Mouse (Mus musculus) midbrain, postnatal 0 days (tissue): ENCODE data around the gene Jdp2. TPM values are rescaled to one million over a fixed set of nuclear protein-coding genes. Genes with fewer than 3 reads are reported as not detected.

Experiments used
- ATAC-seq: fragments of 200-750 bp; cut with Nextera tagmentation; 2 replicates; pipeline ENCODE4 v1.8.0; 2017; ENCODE audit warnings: moderate number of reproducible peaks, mild to moderate bottlenecking, moderate TSS enrichment, moderate library complexity; ENCODE audit not compliant: low FRiP score
- DNase-seq: peaks from one replicate; pipeline ENCODE4 v3.0.0-alpha.2; 2015; ENCODE audit warnings: low spot score
- H3K27ac ChIP-seq: fragments of 300-500 bp; sonication (generic); 2 replicates; pipeline ENCODE4 v1.5.1; 2014; ENCODE audit warnings: low read depth, mild to moderate bottlenecking, low read length, mixed read lengths
- H3K27me3 ChIP-seq: fragments of 300-500 bp; sonication (generic); 2 replicates; pipeline ENCODE4 v1.6.1; 2014; ENCODE audit warnings: low read length, control low read depth, mixed read lengths; ENCODE audit not compliant: insufficient read depth
- H3K36me3 ChIP-seq: fragments of 300-500 bp; sonication (generic); 2 replicates; pipeline ENCODE4 v1.6.1; 2014; ENCODE audit warnings: low read length, control low read depth, mixed read lengths; ENCODE audit not compliant: insufficient read depth
- H3K4me1 ChIP-seq: fragments of 300-500 bp; sonication (generic); 2 replicates; pipeline ENCODE4 v1.6.1; 2014; ENCODE audit warnings: mild to moderate bottlenecking, control low read depth, antibody characterized with exemption, low read length, mixed read lengths; ENCODE audit not compliant: insufficient read depth
- H3K4me2 ChIP-seq: fragments of 300-500 bp; sonication (generic); 2 replicates; pipeline ENCODE4 v1.6.1; 2014; ENCODE audit warnings: low read depth, mild to moderate bottlenecking, low read length, mixed read lengths; ENCODE audit not compliant: poor library complexity, severe bottlenecking
- H3K4me3 ChIP-seq: fragments of 300-500 bp; sonication (generic); 2 replicates; pipeline ENCODE4 v1.5.1; 2014; ENCODE audit warnings: low read depth, mild to moderate bottlenecking, low read length, moderate library complexity
- H3K9ac ChIP-seq: fragments of 300-500 bp; sonication (generic); replicated peaks from 2 replicates; pipeline ENCODE4 v1.6.1; 2014; ENCODE audit warnings: mild to moderate bottlenecking, low read length, moderate library complexity, mixed read lengths; ENCODE audit not compliant: poor library complexity, severe bottlenecking
- H3K9me3 ChIP-seq: fragments of 300-500 bp; sonication (generic); 2 replicates; pipeline ENCODE4 v1.6.1; 2016; ENCODE audit warnings: low read length, control low read depth
- CTCF ChIP-seq: IDR thresholded peaks from 2 replicates; pipeline ENCODE4 v1.5.1; 2016; ENCODE audit warnings: antibody characterized with exemption, mild to moderate bottlenecking
- WGBS: fragments of 180-500 bp; shearing (Covaris S2); extraction: QIAGEN DNeasy Blood & Tissue Kit; methylation state at CpG from one replicate; pipeline ENCODE4 v1.1.7; 2014; 5-methylcytosine and 5-hydroxymethylcytosine counted together
- polyA plus RNA-seq: library from polyadenylated mRNA; unstranded; fragments of >200 nt; fragmentation: Nextera tagmentation; extraction: Ambion mirVana; gene quantifications from 2 replicates; pipeline ENCODE4 v1.2.1, GENCODE M21; 2015
- total RNA-seq: library from RNA; depleted of rRNA; stranded (reverse); fragments of >200 nt; gene quantifications from 2 replicates; pipeline ENCODE4 v1.2.3, GENCODE M21; 2014

Gene Jdp2
- total and polyA plus RNA-seq, 2 experiments from 2014 or later, result 1.0 to 18.4 TPM

DNA sequence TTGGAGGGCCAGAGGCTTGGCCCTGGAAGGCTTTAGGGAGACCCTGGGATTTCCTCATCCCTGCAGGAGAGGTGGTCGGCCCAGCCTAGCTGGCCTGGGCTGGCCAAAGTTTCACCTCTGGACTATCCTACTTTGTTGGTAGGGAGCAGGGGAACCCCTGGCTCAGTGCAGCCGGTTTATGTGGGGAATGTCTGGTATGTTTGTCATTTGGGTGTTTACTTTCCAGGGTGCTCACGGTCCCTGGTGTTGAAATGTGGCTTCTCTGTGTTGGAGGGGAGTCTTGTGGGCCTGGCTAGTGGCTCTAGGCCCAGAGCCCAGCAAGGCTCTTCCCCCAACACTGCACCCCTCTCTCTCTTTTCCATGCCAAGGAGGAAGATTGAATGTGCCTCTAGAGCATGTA, 24.9 kb downstream of the Jdp2 start:
- WGBS, result 68% methylated on average over 3 of the region's 3 CpGs
- DNase-seq, result no peak
- no peaks in the 10 kb centered on the region for H3K9me3 ChIP-seq

DNA sequence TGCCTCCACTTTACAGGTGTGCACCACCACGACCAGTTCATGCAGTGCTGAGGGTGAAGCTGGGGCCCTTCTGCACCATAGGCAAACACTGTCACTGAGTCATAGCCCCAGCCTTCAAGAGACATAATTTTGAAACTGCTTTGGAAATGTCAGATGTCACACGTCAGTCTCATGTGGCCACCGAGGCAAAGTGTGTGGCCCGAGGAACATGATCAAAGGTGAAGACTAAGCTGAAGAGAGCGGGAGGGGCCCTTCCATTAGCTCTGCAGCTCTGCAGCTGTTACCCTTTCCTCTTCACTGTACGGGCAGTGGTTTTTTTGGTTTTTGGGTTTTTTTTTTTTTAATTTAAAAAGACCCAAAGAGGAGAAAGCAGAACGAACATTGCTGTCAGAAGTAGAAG, 25.8 kb downstream of the Jdp2 start:
- DNase-seq (no peak), ATAC-seq (no peak)
- Histone ChIP-seq H3K4me1 (no peaks in the 10 kb centered on the region), H3K4me3 (no peak overlapping the region), H3K4me2 (no peak overlapping the region), H3K36me3 (no peaks in the 10 kb centered on the region), H3K9me3 (no peaks in the 10 kb centered on the region), H3K27me3 (no peaks in the 10 kb centered on the region), H3K27ac (no peak overlapping the region), H3K9ac (no peak overlapping the region)
- no peak for TF ChIP-seq CTCF
- WGBS, result 88% methylated on average over 7 of the region's 7 CpGs

More for the DNA sequence above, 24.9 kb downstream of the Jdp2 start:
- no peak for ATAC-seq
- Histone ChIP-seq H3K4me1 (no peaks in the 10 kb centered on the region; the same call in 1 of the 2 replicates), H3K27me3 (no peaks in the 10 kb centered on the region), H3K27ac (no peak overlapping the region), H3K4me2 (no peak overlapping the region), H3K36me3 (no peaks in the 10 kb centered on the region), H3K4me3 (no peak overlapping the region), H3K9ac (no peak overlapping the region)
- TF ChIP-seq CTCF, result no peak

DNA sequence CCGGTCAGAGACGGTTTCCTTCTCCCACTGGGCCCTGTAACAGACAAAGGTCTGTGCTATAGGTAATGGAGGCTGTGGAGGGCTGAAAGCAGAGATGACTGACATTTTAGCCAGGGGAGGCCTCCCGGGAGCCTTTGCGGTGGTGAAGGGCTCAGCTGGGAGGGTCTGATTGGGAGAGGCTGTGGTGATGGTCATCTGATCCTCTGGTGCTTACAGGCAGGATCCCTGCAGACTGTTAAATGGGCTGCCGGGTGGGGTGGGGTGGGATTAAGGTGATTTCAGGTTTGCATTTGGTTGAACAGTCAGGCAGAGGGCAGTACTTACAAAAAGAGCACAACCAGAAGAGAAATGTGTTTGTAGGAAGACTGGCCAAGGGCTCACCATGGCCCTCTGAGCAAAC, 27.0 kb downstream of the Jdp2 start:
- H3K36me3 ChIP-seq, result no peaks in the 10 kb centered on the region
- WGBS, result 58% methylated on average over 5 of the region's 5 CpGs
- no peak overlapping the region for H3K27ac ChIP-seq

DNA sequence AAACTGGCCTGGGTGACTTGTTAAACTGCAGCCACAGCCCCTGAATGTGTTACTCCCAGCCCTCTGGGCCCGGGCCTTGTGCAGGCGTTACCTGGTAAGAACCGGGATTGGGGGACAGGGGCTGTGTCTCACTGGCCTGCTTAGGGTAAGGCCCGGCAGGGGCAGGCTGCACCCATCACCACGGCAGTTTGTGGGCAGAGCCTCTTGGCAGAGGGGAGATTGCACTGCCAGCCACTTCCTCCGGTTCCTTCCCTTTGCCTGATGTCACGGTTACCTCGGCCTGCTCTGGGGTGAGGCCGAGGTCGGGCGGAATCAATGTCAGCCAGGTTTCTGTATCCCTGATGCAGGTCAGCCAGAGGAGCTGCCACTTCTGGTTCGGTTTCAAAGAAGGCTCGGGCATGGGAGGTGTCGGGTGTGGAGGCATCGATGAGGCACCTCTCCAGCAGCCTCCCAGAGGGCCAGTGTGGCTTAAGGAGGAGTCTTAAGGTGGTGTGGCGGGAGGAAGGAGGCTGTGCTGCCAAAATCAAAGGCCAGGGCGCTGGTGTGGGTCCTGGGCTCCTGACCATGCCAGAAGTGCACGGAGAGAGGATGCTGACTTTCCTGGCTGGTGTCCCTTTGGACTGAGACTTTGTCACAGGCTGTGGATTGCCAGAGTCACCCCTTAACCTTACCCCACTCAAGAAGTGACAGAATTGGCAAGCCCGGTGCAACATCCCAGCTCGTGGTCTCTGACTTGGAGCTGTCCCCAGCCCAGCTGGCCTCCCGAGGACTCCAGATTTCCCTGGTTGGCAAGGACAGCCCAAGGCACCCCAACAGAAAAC, 31.0 kb downstream of the Jdp2 start:
- Histone ChIP-seq H3K9ac (no peak overlapping the region), H3K4me1 (no peaks in the 10 kb centered on the region), H3K36me3 (peaks cover 27% of the 10 kb centered on the region), H3K27me3 (no peaks in the 10 kb centered on the region), H3K27ac (no peak overlapping the region), H3K4me3 (no peak overlapping the region), H3K9me3 (no peaks in the 10 kb centered on the region), H3K4me2 (no peak overlapping the region)
- ATAC-seq (no peak), DNase-seq (peak; percentile 61)
- TF ChIP-seq CTCF, result no peak
- 76% methylated on average over 21 of the region's 21 CpGs for WGBS

More for the DNA sequence above, 27.0 kb downstream of the Jdp2 start:
- H3K27me3 ChIP-seq, result no peaks in the 10 kb centered on the region
- no peak for ATAC-seq
- DNase-seq, result no peak
- no peak overlapping the region for H3K9ac ChIP-seq
- H3K4me1 ChIP-seq, result no peaks in the 10 kb centered on the region
- H3K4me3 ChIP-seq, result no peak overlapping the region
- no peak overlapping the region for H3K4me2 ChIP-seq
- TF ChIP-seq CTCF, result no peak
- H3K9me3 ChIP-seq, result no peaks in the 10 kb centered on the region

DNA sequence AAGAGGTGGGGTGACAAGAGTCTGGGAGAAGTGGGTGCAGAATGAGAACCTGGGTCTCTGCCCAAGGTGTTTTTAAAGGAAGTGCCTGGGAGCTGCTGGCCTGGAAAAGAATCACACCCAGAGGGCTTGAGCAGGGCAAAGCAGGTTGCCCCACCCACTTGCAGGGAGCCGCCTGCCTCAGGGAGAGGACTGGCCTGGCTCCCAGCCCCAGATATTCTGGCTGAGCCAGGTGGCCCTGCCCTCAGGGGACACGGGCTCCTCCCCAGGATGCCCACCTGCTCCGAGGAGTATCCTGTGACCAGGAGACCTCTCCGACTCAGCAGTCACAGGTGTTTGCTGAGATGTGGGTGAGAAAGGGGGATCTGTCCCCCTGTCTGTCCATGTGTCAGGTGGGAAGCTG, 32.4 kb downstream of the Jdp2 start:
- Histone ChIP-seq H3K27me3 (no peaks in the 10 kb centered on the region), H3K27ac (no peak overlapping the region), H3K9ac (no peak overlapping the region), H3K4me1 (no peaks in the 10 kb centered on the region), H3K36me3 (peaks cover 29% of the 10 kb centered on the region), H3K4me2 (no peak overlapping the region), H3K4me3 (no peak overlapping the region), H3K9me3 (no peaks in the 10 kb centered on the region)
- 74% methylated on average over 4 of the region's 4 CpGs for whole genome bisulfite sequencing
- ATAC-seq (no peak), DNase-seq (no peak)
- TF ChIP-seq CTCF, result no peak

DNA sequence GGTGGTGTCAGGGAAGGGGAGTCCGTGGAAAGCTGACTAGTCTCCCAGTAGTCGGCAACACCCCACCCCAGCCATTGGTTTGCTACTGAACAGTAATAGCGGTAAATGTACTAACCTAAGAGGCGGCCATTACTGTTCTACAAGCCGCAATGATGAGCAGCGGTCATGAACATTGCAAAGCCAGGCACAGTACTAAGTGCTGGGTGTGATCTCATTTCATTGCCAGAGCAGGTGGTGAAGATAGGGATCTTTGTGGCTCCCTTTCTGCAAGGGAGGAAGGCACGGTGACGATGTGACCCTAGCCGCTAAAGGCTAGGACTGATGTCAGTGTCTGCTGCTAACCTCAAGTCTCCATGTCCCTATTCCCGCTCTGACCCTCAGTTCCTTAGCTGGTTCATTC, 33.5 kb downstream of the Jdp2 start:
- ATAC-seq, result no peak
- no peak overlapping the region for H3K4me2 ChIP-seq
- H3K27me3 ChIP-seq, result no peaks in the 10 kb centered on the region
- H3K4me1 ChIP-seq, result no peaks in the 10 kb centered on the region
- DNase-seq, result no peak
- no peak for TF ChIP-seq CTCF
- H3K27ac ChIP-seq, result no peak overlapping the region
- H3K36me3 ChIP-seq, result peaks cover 31% of the 10 kb centered on the region
- H3K9me3 ChIP-seq, result no peaks in the 10 kb centered on the region
- no peak overlapping the region for H3K9ac ChIP-seq
- 96% methylated on average over 10 of the region's 10 CpGs for WGBS
- H3K4me3 ChIP-seq, result no peak overlapping the region
